Mouse (Mus musculus) retina, postnatal 7 days (tissue): Measurements from ENCODE around the gene Lin7a.
"Not testable (repeated sequence)": the region's sequence is repeated elsewhere in the genome, so short reads cannot be mapped to it uniquely, and the experiment has no call there.

Experiments used
- DNase-seq: peaks from one replicate; pipeline ENCODE4 v3.0.0-alpha.2; 2012; ENCODE audit warnings: low read depth, low spot score

Lin7a gene

GRCm38 (mm10) chr10:107237076-107237475 is 34.4 kb upstream of the Lin7a start:
- DNase-seq = no peak

- DNase-seq = no peak
These were observed 33.8 kb upstream of the Lin7a start for GRCm38 (mm10) chr10:107237736-107238135.

- no peak for DNase-seq
These were observed 33.2 kb upstream of the Lin7a start for GRCm38 (mm10) chr10:107238151-107238860.

GRCm38 (mm10) chr10:107238861-107239435 is 32.5 kb upstream of the Lin7a start:
- no peak for DNase-seq

GRCm38 (mm10) chr10:107239651-107240330 is 31.7 kb upstream of the Lin7a start:
- no peak for DNase-seq

- no peak for DNase-seq
These were observed 31.0 kb upstream of the Lin7a start for GRCm38 (mm10) chr10:107240446-107240845.

- no peak for DNase-seq
These were observed 30.5 kb upstream of the Lin7a start for GRCm38 (mm10) chr10:107240986-107241385.

GRCm38 (mm10) chr10:107241406-107241805 is 30.1 kb upstream of the Lin7a start:
- DNase-seq = no peak

- not testable (repeated sequence) for DNase-seq
These were observed 29.5 kb upstream of the Lin7a start for GRCm38 (mm10) chr10:107241999-107242398.

- DNase-seq = no peak
These were observed 28.6 kb upstream of the Lin7a start for GRCm38 (mm10) chr10:107242696-107243400.

- DNase-seq = peak; percentile 9
These were observed 27.3 kb upstream of the Lin7a start for GRCm38 (mm10) chr10:107244211-107244610.

- no peak for DNase-seq
These were observed 26.6 kb upstream of the Lin7a start for GRCm38 (mm10) chr10:107244691-107245530.

GRCm38 (mm10) chr10:107245531-107245840 is 26.0 kb upstream of the Lin7a start:
- no peak for DNase-seq

GRCm38 (mm10) chr10:107245961-107246460 is 25.5 kb upstream of the Lin7a start:
- no peak for DNase-seq

GRCm38 (mm10) chr10:107247001-107247670 is 24.4 kb upstream of the Lin7a start:
- no peak for DNase-seq

- DNase-seq = no peak
These were observed 23.0 kb upstream of the Lin7a start for GRCm38 (mm10) chr10:107248481-107248880.

GRCm38 (mm10) chr10:107249056-107249455 is 22.4 kb upstream of the Lin7a start:
- no peak for DNase-seq

GRCm38 (mm10) chr10:107249606-107250186 is 21.8 kb upstream of the Lin7a start:
- no peak for DNase-seq

GRCm38 (mm10) chr10:107250346-107251210 is 20.9 kb upstream of the Lin7a start:
- DNase-seq = no peak
